Mouse (Mus musculus) embryonic fibroblast, embryonic 13.5 days (primary cell): ENCODE results near the gene Zranb3. TPM values are rescaled to one million over a fixed set of nuclear protein-coding genes. Genes with fewer than 3 reads are reported as not detected.
A peak's percentile ranks its signal among the peaks of the same experiment; 100 is the strongest.
"Not testable (repeated sequence)": the region's sequence is repeated elsewhere in the genome, so short reads cannot be mapped to it uniquely, and the experiment has no call there.

Experiments used
- H3K27ac ChIP-seq: 2 replicates; pipeline ENCODE4 v1.5.1; 2012; ENCODE audit warnings: low read length, control low read depth, inconsistent platforms; ENCODE audit not compliant: insufficient read depth
- H3K4me1 ChIP-seq: 2 replicates; pipeline ENCODE4 v1.6.1; 2011; ENCODE audit warnings: low read length; ENCODE audit not compliant: control insufficient read depth, insufficient read depth
- H3K4me3 ChIP-seq: 2 replicates; pipeline ENCODE4 v1.5.1; 2011; ENCODE audit warnings: mild to moderate bottlenecking, control low read depth, low read length; ENCODE audit not compliant: insufficient read depth
- CTCF ChIP-seq: IDR thresholded peaks from 2 replicates; pipeline ENCODE4 v1.5.1; 2011; ENCODE audit warnings: mild to moderate bottlenecking, control low read depth, low read length, moderate library complexity, borderline replicate concordance; ENCODE audit not compliant: insufficient read depth
- POLR2A ChIP-seq: IDR thresholded peaks from 2 replicates; pipeline ENCODE4 v1.6.1; 2011; ENCODE audit warnings: low read depth, mild to moderate bottlenecking, control low read depth, low read length, moderate library complexity
- polyA plus RNA-seq: library from polyadenylated mRNA; stranded (reverse); fragments of >200 nt; gene quantifications from 2 replicates; pipeline ENCODE4 v1.2.4, GENCODE M21; 2011; ENCODE audit warnings: low read depth; ENCODE audit not compliant: missing spikeins, insufficient read length

The Zranb3 gene
- polyA plus RNA-seq, 1 experiment, result 10.9 TPM

DNA sequence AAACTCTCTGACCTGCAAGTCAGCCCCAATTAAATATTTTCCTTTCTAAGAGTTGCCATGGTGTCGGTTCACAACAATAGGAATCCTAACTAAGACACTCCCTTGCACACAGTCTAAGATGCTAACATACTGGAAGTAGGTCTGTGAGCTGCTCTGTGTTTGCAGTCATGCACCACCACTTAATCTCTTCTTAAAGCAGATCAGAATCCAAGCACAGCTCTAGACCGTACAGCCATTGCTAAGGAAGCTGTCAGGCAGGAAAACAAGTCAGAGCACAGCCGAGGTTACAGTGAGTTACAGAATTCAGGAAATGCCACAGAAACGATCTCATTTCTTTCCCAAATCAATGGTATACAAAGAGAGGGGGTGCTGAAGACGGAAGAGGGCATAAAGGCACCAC lies 144.0 kb downstream of the Zranb3 start:
- no peak for TF ChIP-seq POLR2A
- TF ChIP-seq CTCF, result no peak
- Histone ChIP-seq H3K4me1 (peaks cover 10% of the 10 kb centered on the region), H3K27ac (peak overlapping the region; percentile 76), H3K4me3 (no peak overlapping the region)

DNA sequence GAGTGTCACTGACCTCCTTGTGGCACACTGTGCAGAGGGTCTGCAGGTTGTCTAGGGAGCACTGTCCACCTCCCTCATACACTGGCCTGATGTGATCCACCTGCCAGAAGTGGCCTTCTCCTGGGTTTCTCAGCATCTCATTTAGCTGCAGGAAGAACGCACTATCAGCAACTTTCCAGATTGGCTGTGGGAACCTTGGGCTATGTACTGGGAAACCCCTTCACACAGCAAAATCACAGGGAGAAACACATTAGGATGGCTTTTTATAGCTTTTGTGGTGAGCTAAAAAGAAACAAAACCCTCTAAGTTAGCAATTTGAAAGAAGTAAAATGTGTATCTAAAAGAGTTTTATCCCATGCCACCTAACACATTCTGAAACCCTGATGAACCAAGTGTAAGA lies 146.3 kb downstream of the Zranb3 start:
- Histone ChIP-seq H3K4me1 (peaks cover 10% of the 10 kb centered on the region), H3K27ac (no peak overlapping the region), H3K4me3 (no peak overlapping the region)
- no peak for TF ChIP-seq POLR2A
- TF ChIP-seq CTCF, result no peak

DNA sequence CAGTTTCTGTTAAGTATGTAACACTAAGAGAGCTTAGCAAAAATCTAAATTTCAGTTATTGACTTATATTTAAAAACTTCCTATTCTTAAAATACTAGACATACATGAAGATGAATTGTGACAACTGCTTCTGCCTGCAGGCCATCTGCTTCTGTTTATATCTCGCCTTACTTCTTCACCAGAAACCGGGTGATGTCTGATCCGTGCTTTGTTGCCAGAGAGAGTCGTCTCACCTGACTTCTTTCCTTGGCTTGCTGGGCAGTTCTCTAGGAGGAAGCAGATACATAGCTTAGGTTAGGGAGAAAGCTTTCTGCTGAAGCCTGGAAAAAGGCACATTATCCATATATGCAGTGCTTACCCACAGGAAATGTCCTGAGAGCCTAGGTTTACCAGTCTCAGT lies 148.0 kb downstream of the Zranb3 start:
- no peak for TF ChIP-seq POLR2A
- TF ChIP-seq CTCF, result no peak
- Histone ChIP-seq H3K27ac (no peak overlapping the region), H3K4me3 (no peak overlapping the region), H3K4me1 (peaks cover 5% of the 10 kb centered on the region)

DNA sequence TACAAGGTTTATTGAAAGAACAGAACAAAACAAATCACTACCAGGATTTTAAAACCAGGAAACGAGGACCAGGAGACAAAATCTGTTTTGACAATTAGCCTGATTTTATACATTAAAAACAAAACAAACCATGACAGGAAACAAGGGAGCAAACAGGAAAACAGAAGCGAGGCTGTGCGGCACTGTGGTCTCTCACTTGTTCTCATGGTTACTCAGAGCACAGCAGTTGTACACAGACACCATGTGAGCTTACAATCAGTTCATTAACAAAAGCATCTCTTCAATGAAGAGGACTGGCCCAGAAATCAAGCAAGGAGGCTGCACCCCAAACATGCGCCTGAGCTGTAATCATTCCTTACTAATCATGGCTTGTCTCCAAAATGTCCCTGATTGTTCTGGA lies 148.6 kb downstream of the Zranb3 start:
- not testable (repeated sequence) for H3K27ac ChIP-seq, H3K4me1 ChIP-seq, H3K4me3 ChIP-seq

DNA sequence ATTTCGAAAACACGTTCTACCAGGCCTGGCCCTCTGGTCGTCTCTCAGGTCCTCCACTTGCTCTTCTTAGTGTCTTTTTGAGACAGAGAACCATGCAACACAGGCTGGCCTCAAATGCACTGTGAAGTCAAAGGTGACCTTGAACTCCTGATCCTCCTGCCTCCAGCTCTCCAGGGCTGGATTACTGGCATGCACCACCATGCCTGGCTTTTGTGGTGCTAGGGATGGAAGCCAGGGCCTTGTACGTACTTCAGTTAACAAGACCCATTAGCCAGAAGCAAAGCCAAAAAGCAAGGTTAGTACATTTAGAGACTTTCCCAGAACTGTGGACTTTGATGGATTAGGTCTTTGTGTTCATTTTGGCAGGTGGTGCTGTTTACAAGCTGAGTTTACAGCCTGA lies 150.6 kb downstream of the Zranb3 start:
- H3K4me3 ChIP-seq, result no peak overlapping the region
- H3K27ac ChIP-seq, result no peak overlapping the region
- TF ChIP-seq POLR2A, result no peak
- no peak for TF ChIP-seq CTCF
- H3K4me1 ChIP-seq, result no peaks in the 10 kb centered on the region

DNA sequence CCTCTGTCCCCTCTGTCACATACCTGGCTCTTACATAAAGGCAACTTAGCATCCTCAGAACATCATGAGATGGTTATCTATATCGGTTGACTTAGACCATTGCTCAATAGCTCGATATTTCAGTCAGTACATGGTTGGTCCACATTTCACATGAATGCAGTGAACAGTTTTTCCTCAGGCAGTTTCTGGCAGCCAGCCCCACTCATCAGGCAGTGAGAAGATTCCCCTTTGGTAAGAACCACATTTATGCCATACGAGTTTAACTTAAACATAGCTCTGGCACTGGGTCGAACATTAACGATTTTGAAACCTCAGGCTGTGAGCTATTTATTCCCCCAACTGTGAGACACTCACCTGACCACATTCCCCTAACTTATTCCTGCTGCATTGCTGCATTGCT lies 154.1 kb downstream of the Zranb3 start:
- no peaks in the 10 kb centered on the region for H3K4me1 ChIP-seq
- TF ChIP-seq POLR2A (no peak), CTCF (no peak)
- H3K27ac ChIP-seq, result no peak overlapping the region
- H3K4me3 ChIP-seq, result no peak overlapping the region

DNA sequence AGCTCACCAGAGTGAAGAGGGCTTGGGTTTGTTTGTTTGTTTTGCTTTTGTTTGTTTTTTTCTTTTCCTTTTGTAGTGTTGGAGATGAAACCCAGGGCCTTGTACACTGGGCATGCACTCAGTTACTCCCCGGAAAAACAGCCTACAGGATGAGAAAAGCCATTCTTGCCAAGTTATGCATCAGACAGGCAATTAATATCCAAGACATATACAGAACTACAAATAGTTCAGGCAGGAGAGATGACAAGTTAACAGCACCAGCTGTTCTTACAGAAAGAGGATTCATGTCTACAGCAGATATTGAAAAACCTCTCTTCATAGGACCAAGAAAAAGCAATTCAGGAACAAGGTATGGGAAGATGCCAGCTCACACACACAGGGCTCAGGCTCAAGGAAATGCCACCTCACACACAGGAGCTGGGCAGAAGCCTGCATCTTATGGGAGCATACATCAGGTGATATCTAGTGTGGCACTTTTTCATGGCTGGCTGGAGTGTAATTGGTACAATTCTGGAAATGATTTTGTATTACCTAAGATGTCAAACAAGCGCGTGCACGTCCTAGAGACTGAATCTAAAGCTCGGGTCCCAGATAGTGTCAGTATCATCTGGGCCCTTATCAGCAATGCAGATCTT lies 156.1 kb downstream of the Zranb3 start:
- no peaks in the 10 kb centered on the region for H3K4me1 ChIP-seq
- TF ChIP-seq POLR2A, result no peak
- TF ChIP-seq CTCF, result no peak
- H3K4me3 ChIP-seq, result no peak overlapping the region
- H3K27ac ChIP-seq, result no peak overlapping the region

DNA sequence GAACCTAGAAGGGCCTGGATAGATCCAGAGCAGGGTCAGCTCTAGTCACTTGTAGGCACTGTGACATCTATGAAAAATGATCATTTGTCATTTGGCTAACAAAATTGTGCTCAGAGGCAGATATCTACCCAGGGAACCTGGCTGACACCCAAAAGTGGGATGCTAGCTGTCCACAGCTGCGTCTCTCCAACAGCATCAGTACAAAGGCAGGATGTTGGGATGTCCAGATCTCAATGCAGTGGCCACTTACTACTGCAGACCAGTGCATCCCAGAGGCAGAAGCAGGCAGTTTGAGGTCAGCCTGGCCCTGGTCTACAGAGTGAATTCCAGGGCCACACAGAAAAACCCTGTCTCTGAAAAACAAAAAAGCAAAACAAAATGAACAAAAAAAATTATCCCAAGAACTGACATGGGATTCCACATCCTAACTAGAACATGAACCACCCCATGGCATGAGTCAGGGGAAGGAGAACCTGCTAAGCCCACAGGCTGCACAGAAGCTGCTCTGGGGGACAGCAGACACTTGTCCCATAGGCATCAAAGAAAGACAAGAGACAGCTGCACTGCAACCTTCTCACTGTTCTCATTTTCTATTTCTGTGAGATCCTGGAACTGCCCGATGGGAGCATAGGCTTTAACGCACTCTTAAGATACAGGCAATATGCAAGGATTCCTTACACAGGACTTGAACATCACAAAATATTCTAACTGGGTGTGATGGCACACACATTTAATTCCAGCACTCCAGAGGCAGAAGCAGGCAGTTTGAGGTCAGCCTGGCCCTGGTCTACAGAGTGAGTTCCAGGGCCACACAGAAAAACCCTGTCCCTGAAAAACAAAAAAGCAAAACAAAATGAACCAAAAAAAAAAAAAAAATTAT lies 156.9 kb downstream of the Zranb3 start:
- Histone ChIP-seq H3K27ac (no peak overlapping the region), H3K4me1 (no peaks in the 10 kb centered on the region), H3K4me3 (no peak overlapping the region)
- TF ChIP-seq CTCF, result no peak
- no peak for TF ChIP-seq POLR2A

DNA sequence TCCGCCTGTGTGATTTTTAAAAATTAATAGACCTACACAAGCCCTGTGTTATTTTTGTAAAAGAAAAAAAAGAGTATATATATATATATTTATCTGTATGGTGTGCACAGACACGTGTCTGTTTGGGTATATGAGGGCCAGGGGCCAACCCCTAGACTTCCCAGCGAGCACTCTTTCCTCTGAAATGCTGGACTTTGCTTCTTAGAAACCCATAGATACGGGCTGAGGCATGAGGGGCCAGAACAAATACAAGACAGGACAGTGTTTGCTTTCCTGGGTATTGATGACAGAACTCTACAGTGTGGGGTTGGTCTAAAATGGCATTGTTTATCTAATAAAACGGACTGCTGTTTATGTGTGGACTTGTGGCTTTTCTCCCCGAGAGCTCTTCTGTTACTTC lies 159.3 kb downstream of the Zranb3 start:
- H3K27ac ChIP-seq, result no peak overlapping the region
- H3K4me3 ChIP-seq, result no peak overlapping the region
- H3K4me1 ChIP-seq, result no peaks in the 10 kb centered on the region
- TF ChIP-seq POLR2A (no peak), CTCF (no peak)

DNA sequence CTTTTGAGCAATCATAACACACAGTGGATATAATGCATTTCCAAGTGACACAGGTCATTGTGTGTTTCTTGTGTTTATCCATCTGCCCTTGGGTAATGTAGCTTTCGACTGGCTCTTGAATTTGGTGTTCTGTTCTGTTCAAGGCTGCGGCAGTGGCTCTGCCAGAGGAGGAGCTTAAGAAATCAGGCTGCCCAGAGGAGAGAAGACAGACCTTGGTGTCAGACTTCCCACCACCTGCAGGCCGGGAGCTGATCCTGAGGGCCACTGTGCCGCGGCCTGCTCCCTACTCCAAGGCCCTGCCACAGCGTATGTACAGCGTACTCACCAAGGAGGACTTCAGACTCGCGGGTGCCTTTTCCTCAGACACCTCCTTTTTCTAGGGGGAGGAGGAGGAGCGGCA lies 160.6 kb downstream of the Zranb3 start:
- TF ChIP-seq POLR2A, result no peak
- no peak for TF ChIP-seq CTCF
- Histone ChIP-seq H3K4me1 (no peaks in the 10 kb centered on the region), H3K4me3 (no peak overlapping the region), H3K27ac (no peak overlapping the region)
